Mouse (Mus musculus) myocyte (in vitro differentiated cells): ENCODE measurements at regions not wholly inside any gene's neighbourhood (a gene's known extent, or its start where the extent isn't known, plus 50 kb on each side); places are given as distances from the start of the nearest gene placed in this dataset.

Experiments
- H3K27me3 ChIP-seq: one replicate; pipeline ENCODE4 v1.6.1; 2011; ENCODE audit not compliant: control insufficient read depth, insufficient read depth, insufficient read length
- H3K36me3 ChIP-seq: one replicate; pipeline ENCODE4 v1.6.1; 2011; ENCODE audit not compliant: control insufficient read depth, insufficient read depth
- H3K4me2 ChIP-seq: one replicate; pipeline ENCODE4 v1.6.1; 2011; ENCODE audit warnings: low read depth, control low read depth
- H3K4me3 ChIP-seq: one replicate; pipeline ENCODE4 v1.5.1; 2011; ENCODE audit warnings: mild to moderate bottlenecking, control low read depth, moderate library complexity
- H3K79me2 ChIP-seq: one replicate; pipeline ENCODE4 v1.6.1; 2011; ENCODE audit not compliant: control insufficient read depth, insufficient read depth
- H3ac ChIP-seq: one replicate; pipeline ENCODE4 v1.6.1; 2011; ENCODE audit not compliant: control insufficient read depth, insufficient read length
- CEBPB ChIP-seq: IDR thresholded peaks from 2 replicates; pipeline ENCODE4 v1.6.1; 2011; ENCODE audit warnings: mild to moderate bottlenecking, moderate library complexity; ENCODE audit not compliant: poor library complexity, insufficient read depth, severe bottlenecking
- E2F4 ChIP-seq: IDR thresholded peaks from one replicate; pipeline ENCODE4 v1.6.1; 2011; ENCODE audit warnings: mild to moderate bottlenecking, control low read depth, moderate library complexity; ENCODE audit not compliant: insufficient read depth
- MAX ChIP-seq: IDR thresholded peaks from one replicate; pipeline ENCODE4 v1.6.1; 2011; ENCODE audit warnings: low read depth, mild to moderate bottlenecking, control low read depth
- MYOD1 ChIP-seq, 3 experiments: IDR thresholded peaks; one replicate each; pipeline ENCODE4 v1.6.1; 2011; ENCODE audit warnings: control low read depth in 2 of 3, low read depth in 2 of 3, mild to moderate bottlenecking in 2 of 3, moderate library complexity in 1 of 3; ENCODE audit not compliant: insufficient read length in 2 of 3, control insufficient read depth in 1 of 3
- MYOG ChIP-seq, 3 experiments: IDR thresholded peaks; one replicate each; pipeline ENCODE4 v1.6.1; 2011; ENCODE audit warnings: control low read depth in 2 of 3, low read depth in 2 of 3, mild to moderate bottlenecking in 2 of 3; ENCODE audit not compliant: insufficient read length in 2 of 3, control insufficient read depth in 1 of 3, insufficient read depth in 1 of 3
- POLR2A ChIP-seq: IDR thresholded peaks from one replicate; pipeline ENCODE4 v1.6.1; 2011; ENCODE audit warnings: low read depth, mild to moderate bottlenecking, control low read depth, moderate library complexity; ENCODE audit not compliant: insufficient read length
- POLR2AphosphoS2 ChIP-seq: IDR thresholded peaks from one replicate; pipeline ENCODE4 v1.6.1; 2011; ENCODE audit warnings: low read depth, control low read depth; ENCODE audit not compliant: insufficient read length
- REST ChIP-seq: IDR thresholded peaks from one replicate; pipeline ENCODE4 v1.6.1; 2011; ENCODE audit warnings: mild to moderate bottlenecking, control low read depth, moderate library complexity; ENCODE audit not compliant: insufficient read depth, insufficient read length
- SRF ChIP-seq: IDR thresholded peaks from one replicate; pipeline ENCODE4 v1.6.1; 2011; ENCODE audit warnings: low read depth; ENCODE audit not compliant: control insufficient read depth, insufficient read length
- TCF12 ChIP-seq: IDR thresholded peaks from one replicate; pipeline ENCODE4 v1.6.1; 2011; ENCODE audit warnings: mild to moderate bottlenecking, control low read depth; ENCODE audit not compliant: poor library complexity, insufficient read depth, severe bottlenecking
- TCF3 ChIP-seq: IDR thresholded peaks from one replicate; pipeline ENCODE4 v1.6.1; 2011; ENCODE audit warnings: low read depth, control low read depth; ENCODE audit not compliant: insufficient read length
- USF1 ChIP-seq: IDR thresholded peaks from one replicate; pipeline ENCODE4 v1.6.1; 2011; ENCODE audit warnings: low read depth, mild to moderate bottlenecking, control low read depth, moderate library complexity

- Histone ChIP-seq H3K36me3 (no peaks in the 10 kb centered on the region), H3K4me3 (no peak overlapping the region), H3K4me2 (peak overlapping the region; percentile 38), H3ac (no peak overlapping the region), H3K27me3 (no peaks in the 10 kb centered on the region), H3K79me2 (no peaks in the 10 kb centered on the region)
- TF ChIP-seq CEBPB (no peak), TCF3 (no peak), SRF (no peak), POLR2AphosphoS2 (no peak), POLR2A (no peak), MYOG (IDR thresholded peaks at IDR 0.05; ENCODE audit: control insufficient read depth in 1 of 3, insufficient read depth in 1 of 3, insufficient read length in 2 of 3, low read depth in 2 of 3) (no peak), USF1 (no peak), MYOD1 (IDR thresholded peaks at IDR 0.05; ENCODE audit: control insufficient read depth in 1 of 3, insufficient read length in 2 of 3, low read depth in 2 of 3) (no peak), E2F4 (no peak), TCF12 (no peak), REST (no peak), MAX (no peak)
These were observed 54.4 kb upstream of the Ptgfr start for GRCm38 (mm10) chr3:151891760-151892253.

- no peak overlapping the region for H3K4me3 ChIP-seq
- H3K36me3 ChIP-seq = no peaks in the 10 kb centered on the region
- H3ac ChIP-seq = no peak overlapping the region
- no peaks in the 10 kb centered on the region for H3K79me2 ChIP-seq
- H3K27me3 ChIP-seq = no peaks in the 10 kb centered on the region
- TF ChIP-seq POLR2A (no peak), REST (no peak), MYOG (IDR thresholded peaks at IDR 0.05; ENCODE audit: control insufficient read depth in 1 of 3, insufficient read depth in 1 of 3, insufficient read length in 2 of 3, low read depth in 2 of 3) (no peak), TCF12 (no peak), MAX (no peak), CEBPB (no peak), MYOD1 (IDR thresholded peaks at IDR 0.05; ENCODE audit: control insufficient read depth in 1 of 3, insufficient read length in 2 of 3, low read depth in 2 of 3) (no peak), TCF3 (no peak), E2F4 (no peak), SRF (no peak)
- peak overlapping the region; percentile 38 for H3K4me2 ChIP-seq
These were observed 53.9 kb upstream of the Ptgfr start for GRCm38 (mm10) chr3:151891336-151891735.

- no peak overlapping the region for H3K4me2 ChIP-seq
- no peaks in the 10 kb centered on the region for H3K36me3 ChIP-seq
- no peak overlapping the region for H3K4me3 ChIP-seq
- no peak for TF ChIP-seq MYOG (IDR thresholded peaks at IDR 0.05; ENCODE audit: control insufficient read depth in 1 of 3, insufficient read depth in 1 of 3, insufficient read length in 2 of 3, low read depth in 2 of 3)
- TF ChIP-seq SRF = no peak
- TF ChIP-seq MYOD1 (IDR thresholded peaks at IDR 0.05; ENCODE audit: control insufficient read depth in 1 of 3, insufficient read length in 2 of 3, low read depth in 2 of 3) = no peak
- TF ChIP-seq POLR2A = no peak
- TF ChIP-seq TCF3 = no peak
- TF ChIP-seq MAX = no peak
- TF ChIP-seq POLR2AphosphoS2 = no peak
- TF ChIP-seq E2F4 = no peak
- TF ChIP-seq TCF12 = no peak
- TF ChIP-seq REST = no peak
- H3K79me2 ChIP-seq = no peaks in the 10 kb centered on the region
- no peaks in the 10 kb centered on the region for H3K27me3 ChIP-seq
- no peak overlapping the region for H3ac ChIP-seq
These were observed 52.3 kb upstream of the Ptgfr start for GRCm38 (mm10) chr3:151889738-151890137.
